Comparison of ENCODE assay signal across 11 mouse cellular contexts in the genomic region with DNA sequence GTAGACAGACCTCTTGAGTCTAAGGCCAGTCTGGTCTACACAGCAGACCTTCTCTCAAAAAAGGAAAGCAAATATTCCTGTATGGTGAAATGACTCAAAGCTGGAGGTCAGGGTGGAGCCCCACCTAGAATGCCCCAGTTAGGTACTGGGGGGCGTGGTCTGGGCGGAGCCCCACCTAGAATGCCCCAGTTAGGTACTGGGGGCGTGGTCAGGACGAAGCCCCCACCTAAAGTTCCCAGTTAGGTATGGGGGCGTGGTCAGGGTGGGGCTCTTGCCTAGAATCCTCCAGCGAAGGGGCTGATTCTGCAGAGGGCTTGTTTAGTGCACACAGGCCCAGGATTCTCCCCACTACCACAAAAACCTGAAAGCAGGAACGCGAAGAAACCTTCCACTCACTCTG.
"Had no signal": no experiment of that assay in that cellular context is flagged by ENCODE, and none has a peak within 500 bp of the region (broad histone marks: within the 10 kb centered on the region; RNA-seq: fewer than 3 reads in every experiment).

No protein-coding gene starts in this region.

- H3K4me2 ChIP-seq: limb, embryonic 15.5 days; liver, embryonic 15.5 days; lung, embryonic 14.5 days; midbrain, embryonic 12.5 days had no signal

- H3K9ac ChIP-seq: limb, embryonic 15.5 days; liver, embryonic 15.5 days; lung, embryonic 14.5 days; midbrain, embryonic 12.5 days had no signal

- DNase-seq: kidney, adult 9 months; kidney, postnatal 36 days; layer of hippocampus, adult 9-11 months; layer of hippocampus, postnatal 36 days; lung, embryonic 14.5 days; thymus, postnatal 4 days had no signal

- H3K4me3 ChIP-seq: limb, embryonic 15.5 days; liver, embryonic 15.5 days; midbrain, embryonic 12.5 days; myocyte had no signal

- H3K9me3 ChIP-seq: limb, embryonic 15.5 days; liver, embryonic 15.5 days; midbrain, embryonic 12.5 days had no signal

- H3K27ac ChIP-seq: kidney, postnatal 0 days; limb, embryonic 15.5 days; liver, embryonic 15.5 days; midbrain, embryonic 12.5 days had no signal

- H3K27me3 ChIP-seq: limb, embryonic 15.5 days; liver, embryonic 15.5 days; midbrain, embryonic 12.5 days had no signal
